Mouse (Mus musculus) layer of hippocampus, adult 11-12 months (tissue): ENCODE results near the gene Glmp.
"Not testable (repeated sequence)": the region's sequence is repeated elsewhere in the genome, so short reads cannot be mapped to it uniquely, and the experiment has no call there.

Experiments
- DNase-seq: peaks from one replicate; pipeline ENCODE4 v3.0.0; 2022; ENCODE audit warnings: low spot score

Gene Glmp

GRCm38 (mm10) chr3:88378599-88378998, 53.8 kb downstream of the Glmp start, which contains the start of gene Bglap2:
Gene Bglap2 (minus strand): TSS chr3:88378699.
- not testable (repeated sequence) for DNase-seq
